Comparison of ENCODE assay signal across 8 mouse cellular contexts in the genomic region with DNA sequence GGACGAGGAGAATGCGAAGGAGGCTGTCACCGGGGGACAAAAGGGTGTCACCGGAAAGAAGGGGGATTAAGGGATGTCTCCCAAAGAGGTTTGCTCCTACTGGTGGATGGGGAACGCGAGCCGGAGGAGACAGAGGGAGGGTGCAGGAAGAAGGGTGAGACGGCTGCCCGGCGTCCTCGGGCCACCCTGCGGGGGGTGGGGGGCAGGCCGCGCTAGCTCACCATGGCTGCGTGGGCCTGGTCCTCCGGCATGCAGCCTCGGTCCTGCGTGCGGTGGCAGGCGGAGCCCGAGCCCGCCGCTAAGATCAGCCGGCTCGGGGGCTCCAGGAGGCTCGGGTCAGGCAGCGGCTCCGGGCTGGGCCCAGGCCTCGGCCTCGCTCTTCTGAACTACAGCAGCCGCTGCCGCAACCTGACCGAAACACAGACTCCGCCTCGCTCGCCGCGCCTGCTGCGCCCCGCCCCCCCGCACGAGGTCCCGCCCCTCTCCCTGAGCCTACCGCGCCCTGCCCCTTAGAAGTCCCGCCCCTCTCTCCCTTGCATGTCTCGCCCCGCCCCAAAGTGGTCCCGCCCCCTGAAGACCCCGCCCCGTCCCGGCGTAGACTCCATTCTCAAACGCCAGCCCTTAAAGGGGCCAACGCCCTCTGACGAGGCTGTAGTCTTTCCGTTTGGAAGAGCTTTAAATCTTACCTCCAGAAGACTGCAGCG. TPM values are rescaled to one million over a fixed set of nuclear protein-coding genes. Genes with fewer than 3 reads are reported as not detected.
A peak's percentile ranks its signal among the peaks of the same experiment; 100 is the strongest.
DNase-seq lines count a peak whose midpoint lies in the region; ATAC-seq and TF ChIP-seq lines count a peak whose summit lies in the region.

TSS of gene Zyg11b (minus strand) at position 427 of the 704 bp plus-strand sequence.

- H3K27ac ChIP-seq in embryonic facial prominence, embryonic 13.5 days = peak within 1 kb of the TSS; percentile 90
- H3K27ac ChIP-seq in kidney, adult 2 months (ENCODE audit: insufficient read depth, low read depth, low read length) = peak within 1 kb of the TSS; percentile 67
- peak within 1 kb of the TSS; percentile 75 for H3K27ac ChIP-seq in limb, embryonic 14.5 days (replicated peaks; ENCODE audit: low read depth, low read length)
- peak within 1 kb of the TSS; percentile 95 for H3K27ac ChIP-seq in midbrain, postnatal 0 days (ENCODE audit: low read depth, low read length)

- peak within 1 kb of the TSS; percentile 90 for H3K4me3 ChIP-seq in embryonic facial prominence, embryonic 13.5 days
- peak within 1 kb of the TSS; percentile 60 for H3K4me3 ChIP-seq in kidney, adult 2 months (ENCODE audit: insufficient read depth, low read depth, low read length)
- peak within 1 kb of the TSS; percentile 76 for H3K4me3 ChIP-seq in limb, embryonic 14.5 days (replicated peaks; ENCODE audit: low read length)
- peak within 1 kb of the TSS; percentile 92 for H3K4me3 ChIP-seq in midbrain, postnatal 0 days (ENCODE audit: low read depth, low read length)

- no peaks in the 10 kb centered on the region for H3K9me3 ChIP-seq in embryonic facial prominence, embryonic 13.5 days
- no peaks in the 10 kb centered on the region; the same call in 1 of the 2 replicates for H3K9me3 ChIP-seq in limb, embryonic 14.5 days (ENCODE audit: control insufficient read depth, low read length)
- H3K9me3 ChIP-seq in midbrain, postnatal 0 days (ENCODE audit: low read length) = no peaks in the 10 kb centered on the region

- no peaks in the 10 kb centered on the region for H3K36me3 ChIP-seq in embryonic facial prominence, embryonic 13.5 days
- H3K36me3 ChIP-seq in kidney, adult 2 months (ENCODE audit: control insufficient read depth, insufficient read depth, low read length) = no peaks in the 10 kb centered on the region
- H3K36me3 ChIP-seq in limb, embryonic 14.5 days (ENCODE audit: control insufficient read depth, insufficient read depth, low read length) = no peaks in the 10 kb centered on the region
- H3K36me3 ChIP-seq in midbrain, postnatal 0 days (ENCODE audit: insufficient read depth, low read length) = no peaks in the 10 kb centered on the region

- peak; percentile 92 for ATAC-seq in embryonic facial prominence, embryonic 13.5 days (ENCODE audit: insufficient number of reproducible peaks, insufficient read depth, low FRiP score, low TSS enrichment, low read depth)
- ATAC-seq in limb, embryonic 14.5 days (ENCODE audit: low FRiP score, low read depth) = peak; percentile 98
- ATAC-seq in midbrain, postnatal 0 days (ENCODE audit: low FRiP score) = peak; percentile 93

- no peak for TF ChIP-seq CTCF in kidney, adult 2 months (conservative IDR thresholded peaks at IDR 0.05; ENCODE audit: insufficient read depth, insufficient read length, low read depth, low read length)
- peak; percentile 30; the same call in 1 of the 2 replicates for TF ChIP-seq CTCF in midbrain, postnatal 0 days (IDR thresholded peaks at IDR 0.05)

- peak within 1 kb of the TSS; percentile 80 for H3K4me2 ChIP-seq in embryonic facial prominence, embryonic 13.5 days
- H3K4me2 ChIP-seq in limb, embryonic 14.5 days (replicated peaks; ENCODE audit: low read depth, low read length, severe bottlenecking) = peak within 1 kb of the TSS; percentile 74
- H3K4me2 ChIP-seq in midbrain, postnatal 0 days (ENCODE audit: low read depth, low read length, poor library complexity, severe bottlenecking) = peak within 1 kb of the TSS; percentile 64

- no peaks in the 10 kb centered on the region for H3K27me3 ChIP-seq in embryonic facial prominence, embryonic 13.5 days
- no peaks in the 10 kb centered on the region for H3K27me3 ChIP-seq in kidney, adult 2 months (replicated peaks; ENCODE audit: control insufficient read depth, insufficient read depth, low read length)
- no peaks in the 10 kb centered on the region for H3K27me3 ChIP-seq in limb, embryonic 14.5 days (ENCODE audit: control insufficient read depth, insufficient read depth, low read length)
- H3K27me3 ChIP-seq in midbrain, postnatal 0 days (ENCODE audit: insufficient read depth, low read length) = no peaks in the 10 kb centered on the region

- peaks cover 20% of the 10 kb centered on the region for H3K4me1 ChIP-seq in embryonic facial prominence, embryonic 13.5 days
- H3K4me1 ChIP-seq in kidney, adult 2 months (ENCODE audit: control insufficient read depth, insufficient read depth, low read length) = peaks cover 7% of the 10 kb centered on the region
- H3K4me1 ChIP-seq in limb, embryonic 14.5 days (ENCODE audit: control insufficient read depth, insufficient read depth, low read length) = peaks cover 11% of the 10 kb centered on the region; the same call in 1 of the 2 replicates
- H3K4me1 ChIP-seq in midbrain, postnatal 0 days (ENCODE audit: insufficient read depth, low read length) = peaks cover 5% of the 10 kb centered on the region; the same call in 1 of the 2 replicates

- peak; percentile 68 for TF ChIP-seq POLR2A in kidney, adult 2 months (IDR thresholded peaks at IDR 0.05; ENCODE audit: low read depth, low read length)
- TF ChIP-seq POLR2A in limb, embryonic 14.5 days (IDR thresholded peaks at IDR 0.05; ENCODE audit: borderline replicate concordance, extremely low read depth, insufficient read depth, insufficient read length) = 0 out of 2 replicates have a peak, but pooled peaks have one; percentile 17

- WGBS in embryonic facial prominence, embryonic 13.5 days = under 1% methylated on average over 50 of the region's 58 CpGs
- under 1% methylated on average over 56 of the region's 58 CpGs for WGBS in kidney, adult 2 months
- 2% methylated on average over 28 of the region's 58 CpGs for WGBS in limb, embryonic 14.5 days
- under 1% methylated on average over 46 of the region's 58 CpGs for WGBS in midbrain, postnatal 0 days

- H3K9ac ChIP-seq in embryonic facial prominence, embryonic 13.5 days = peak within 1 kb of the TSS; percentile 93
- H3K9ac ChIP-seq in limb, embryonic 14.5 days (ENCODE audit: low read depth, low read length, severe bottlenecking) = peak within 1 kb of the TSS; percentile 85
- H3K9ac ChIP-seq in midbrain, postnatal 0 days (replicated peaks; ENCODE audit: low read length, poor library complexity, severe bottlenecking) = peak within 1 kb of the TSS; percentile 94

- peak; percentile 89 for DNase-seq in 3T3-L1 (ENCODE audit: low read depth, low spot score)
- peak; percentile 91 to 95 for DNase-seq in adrenal gland, postnatal 36 days
- peak; percentile 89 to 92 for DNase-seq in heart, adult 18-20 months
- peak; percentile 93 for DNase-seq in kidney, adult 2 months
- peak; percentile 94 for DNase-seq in limb, embryonic 14.5 days (ENCODE audit: low spot score)
- peak; percentile 93 for DNase-seq in midbrain, postnatal 0 days (ENCODE audit: low spot score)
- peak; percentile 72 to 80 for DNase-seq in spleen, postnatal 14 days (ENCODE audit: low spot score in 2 of 2)

RNA-seq across cellular contexts. Expression of gene Zyg11b, which starts in this region (rescaled TPM):
- 10 to 100 TPM; 32.6 to 50.0 TPM for total RNA-seq in adrenal gland, postnatal 36 days (2021)
- polyA plus RNA-seq in embryonic facial prominence, embryonic 13.5 days (2015; fragmentation: Nextera tagmentation; extraction: Ambion mirVana) = 13.0 and 15.9 TPM in 2 replicates
- 10 to 100 TPM; 38.7 to 39.6 TPM for total RNA-seq in heart, adult 18-20 months (2021)
- 8.7 and 9.5 TPM in 2 replicates for polyA plus RNA-seq in kidney, adult 2 months (2012; rRNA removed)
- polyA plus RNA-seq in limb, embryonic 14.5 days (2012; rRNA removed) = 14.6 and 14.9 TPM in 2 replicates
- 14.7 and 15.4 TPM in 2 replicates for polyA plus RNA-seq in limb, embryonic 14.5 days (2014; fragmentation: Nextera tagmentation; extraction: Ambion mirVana)
- total RNA-seq in midbrain, postnatal 0 days (2014; rRNA removed) = 131 and 162 TPM in 2 replicates
- 22.3 and 26.0 TPM in 2 replicates for polyA plus RNA-seq in midbrain, postnatal 0 days (2015; fragmentation: Nextera tagmentation; extraction: Ambion mirVana)

Comparison
In these comparisons a context has a peak if more than half of its experiments do, and no peak if none do; other contexts are left out.
1. Peak in every context shown above with its lines: DNase-seq, ATAC-seq, H3K4me3 ChIP-seq and H3K27ac ChIP-seq.